Mouse (Mus musculus) liver, embryonic 11.5 days (tissue): ENCODE results near the gene Mex3d. TPM values are rescaled to one million over a fixed set of nuclear protein-coding genes. Genes with fewer than 3 reads are reported as not detected.

ENCODE experiments used
- ATAC-seq: fragments of 200-750 bp; cut with Nextera tagmentation; replicated peaks from 2 replicates; pipeline ENCODE4 v1.8.0; 2017; ENCODE audit warnings: moderate number of reproducible peaks, mild to moderate bottlenecking, moderate TSS enrichment, moderate library complexity; ENCODE audit not compliant: low FRiP score
- DNase-seq: peaks from one replicate; pipeline ENCODE4 v3.0.0-alpha.2; 2017; ENCODE audit warnings: low spot score
- H3K27ac ChIP-seq: fragments of 300-500 bp; sonication (generic); 2 replicates; pipeline ENCODE4 v1.5.1; 2014; ENCODE audit warnings: mild to moderate bottlenecking, low read depth, low read length, control low read depth
- H3K27me3 ChIP-seq: fragments of 300-500 bp; sonication (generic); replicated peaks from 2 replicates; pipeline ENCODE4 v1.6.1; 2014; ENCODE audit warnings: low read length, mixed read lengths; ENCODE audit not compliant: control insufficient read depth, insufficient read depth
- H3K36me3 ChIP-seq: fragments of 300-500 bp; sonication (generic); 2 replicates; pipeline ENCODE4 v1.6.1; 2014; ENCODE audit warnings: mild to moderate bottlenecking, low read length, moderate library complexity, mixed read lengths; ENCODE audit not compliant: control insufficient read depth, insufficient read depth
- H3K4me1 ChIP-seq: fragments of 300-500 bp; sonication (generic); replicated peaks from 2 replicates; pipeline ENCODE4 v1.6.1; 2014; ENCODE audit warnings: low read length, mixed read lengths; ENCODE audit not compliant: control insufficient read depth, insufficient read depth
- H3K4me2 ChIP-seq: fragments of 300-500 bp; sonication (generic); 2 replicates; pipeline ENCODE4 v1.6.1; 2014; ENCODE audit warnings: mild to moderate bottlenecking, control low read depth, moderate library complexity
- H3K4me3 ChIP-seq: fragments of 300-500 bp; sonication (generic); 2 replicates; pipeline ENCODE4 v1.5.1; 2014; ENCODE audit warnings: low read depth, low read length, control low read depth
- H3K9ac ChIP-seq: fragments of 300-500 bp; sonication (generic); 2 replicates; pipeline ENCODE4 v1.6.1; 2014; ENCODE audit warnings: low read depth, low read length, control low read depth
- H3K9me3 ChIP-seq: fragments of 300-500 bp; sonication (generic); 2 replicates; pipeline ENCODE4 v1.6.1; 2016; ENCODE audit warnings: low read length, inconsistent platforms, mixed read lengths; ENCODE audit not compliant: control insufficient read depth
- WGBS: fragments of 180-500 bp; shearing (Covaris S2); extraction: QIAGEN DNeasy Blood & Tissue Kit; methylation state at CpG from one replicate; pipeline ENCODE4 v1.1.7; 2014; 5-methylcytosine and 5-hydroxymethylcytosine counted together
- polyA plus RNA-seq: library from polyadenylated mRNA; unstranded; fragments of >200 nt; fragmentation: Nextera tagmentation; extraction: Ambion mirVana; gene quantifications from 2 replicates; pipeline ENCODE4 v1.2.1, GENCODE M21; 2014

The Mex3d gene
- polyA plus RNA-seq, 1 experiment from 2014 or later: 3.7 TPM

DNA sequence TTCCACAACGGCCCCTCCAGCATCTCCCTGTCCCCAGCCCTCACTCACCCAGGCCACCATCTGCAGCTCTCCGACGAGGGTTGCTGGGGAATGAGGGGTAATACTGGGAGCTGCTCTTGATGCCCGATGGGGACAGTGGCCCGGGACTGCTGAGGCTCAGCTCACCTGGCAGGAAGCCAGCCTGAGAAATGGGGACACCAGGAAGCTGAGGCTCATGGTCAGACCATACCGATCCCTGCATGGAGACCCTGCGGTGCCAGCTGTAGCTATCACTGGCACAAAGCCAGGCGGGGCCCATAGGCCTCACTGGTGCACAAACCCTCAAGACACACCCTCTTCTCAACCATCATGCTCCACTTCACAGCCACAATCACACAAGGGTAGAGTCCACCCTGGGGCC is 32.0 kb upstream of the Mex3d start:
- Histone ChIP-seq H3K4me2 (no peak overlapping the region), H3K36me3 (peaks cover 59% of the 10 kb centered on the region), H3K4me1 (peaks cover 60% of the 10 kb centered on the region), H3K27ac (no peak overlapping the region), H3K9me3 (no peaks in the 10 kb centered on the region), H3K4me3 (no peak overlapping the region), H3K9ac (no peak overlapping the region), H3K27me3 (no peaks in the 10 kb centered on the region)
- no peak for DNase-seq
- WGBS: 91% methylated on average over 8 of the region's 8 CpGs
- ATAC-seq: no peak

DNA sequence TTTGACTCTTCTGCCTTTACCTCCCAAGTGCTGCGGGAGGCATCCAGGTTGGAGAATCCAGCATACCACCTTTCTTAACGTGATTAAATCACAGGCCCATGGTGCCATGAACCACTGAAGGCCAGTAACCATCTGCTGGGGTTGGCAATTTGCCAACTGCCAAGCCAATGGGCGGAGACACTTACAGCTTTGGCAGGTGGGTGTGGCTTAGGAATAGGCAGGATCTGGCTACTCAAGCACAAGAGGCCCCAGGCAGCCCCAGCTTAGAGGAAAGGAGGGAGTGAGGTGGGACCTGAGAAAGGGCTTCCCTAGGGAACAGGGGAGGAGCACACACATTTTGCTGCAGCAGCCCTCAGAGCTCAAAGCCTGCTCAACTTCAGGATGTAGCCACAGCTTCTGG is 30.9 kb upstream of the Mex3d start:
- H3K9ac ChIP-seq: no peak overlapping the region
- 0 out of 2 replicates have a peak overlapping the region, but pooled peaks have one; percentile 0 for H3K27ac ChIP-seq
- ATAC-seq (no peak), DNase-seq (no peak)
- H3K36me3 ChIP-seq: peaks cover 70% of the 10 kb centered on the region
- no peaks in the 10 kb centered on the region for H3K27me3 ChIP-seq
- no peaks in the 10 kb centered on the region for H3K9me3 ChIP-seq
- H3K4me2 ChIP-seq: no peak overlapping the region
- 84% methylated on average over 3 of the region's 3 CpGs for WGBS
- H3K4me3 ChIP-seq: no peak overlapping the region
- peaks cover 49% of the 10 kb centered on the region for H3K4me1 ChIP-seq

DNA sequence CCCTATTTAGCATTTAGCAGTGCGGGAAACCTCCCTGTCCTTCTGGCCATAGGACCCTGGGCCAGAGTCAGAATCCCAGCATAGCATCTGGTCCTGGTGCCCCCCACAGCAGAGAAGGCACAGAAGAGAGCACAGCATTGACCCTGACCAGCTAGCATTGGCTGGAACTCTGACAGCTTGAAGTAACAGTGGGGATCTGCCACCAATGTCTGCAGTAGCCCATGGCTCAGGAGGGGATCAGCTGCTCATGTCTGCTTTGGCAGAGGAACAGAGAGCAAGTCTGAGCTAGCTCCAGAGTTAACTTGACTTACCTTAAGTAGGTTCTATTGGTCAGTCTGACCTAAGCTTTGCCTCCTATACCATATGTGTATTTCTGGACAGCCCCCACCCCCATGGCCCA is 30.4 kb upstream of the Mex3d start:
- Histone ChIP-seq H3K9ac (no peak overlapping the region), H3K9me3 (no peaks in the 10 kb centered on the region), H3K4me1 (peaks cover 44% of the 10 kb centered on the region), H3K4me2 (no peak overlapping the region; the same call in 1 of the 2 replicates), H3K36me3 (peaks cover 75% of the 10 kb centered on the region), H3K27ac (no peak overlapping the region), H3K4me3 (no peak overlapping the region), H3K27me3 (no peaks in the 10 kb centered on the region)
- WGBS: 81% methylated on average over 1 of the region's 1 CpGs
- ATAC-seq (no peak), DNase-seq (no peak)

DNA sequence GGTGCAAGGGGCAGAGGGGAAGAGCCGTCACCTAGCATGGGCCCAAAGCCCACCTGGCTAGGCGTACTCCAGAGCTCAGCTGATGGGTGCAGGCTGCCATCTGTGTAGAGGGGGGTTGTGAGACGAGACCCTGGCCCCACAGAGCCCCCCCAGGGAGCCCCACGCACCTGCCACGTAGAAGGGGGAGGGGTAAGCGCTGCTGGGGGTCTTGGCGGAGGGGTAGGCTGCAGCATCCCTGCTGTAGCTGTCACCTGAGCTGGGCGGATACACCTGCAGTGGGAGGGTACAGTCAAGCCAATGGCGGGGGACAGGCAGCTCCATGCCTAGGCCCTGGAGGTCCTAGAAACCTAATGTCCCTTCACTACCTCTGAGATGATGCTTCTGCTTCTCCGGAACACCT is 29.9 kb upstream of the Mex3d start:
- Histone ChIP-seq H3K9ac (no peak overlapping the region), H3K27ac (no peak overlapping the region), H3K4me2 (no peak overlapping the region; the same call in 1 of the 2 replicates), H3K4me3 (no peak overlapping the region), H3K36me3 (peaks cover 80% of the 10 kb centered on the region), H3K4me1 (peaks cover 40% of the 10 kb centered on the region), H3K9me3 (no peaks in the 10 kb centered on the region), H3K27me3 (no peaks in the 10 kb centered on the region)
- DNase-seq (no peak), ATAC-seq (no peak)
- 93% methylated on average over 10 of the region's 10 CpGs for WGBS

- no peak for DNase-seq
- WGBS: 94% methylated on average over 7 of the region's 7 CpGs
- no peak for ATAC-seq
- peaks cover 22% of the 10 kb centered on the region for H3K4me1 ChIP-seq
- peaks cover 89% of the 10 kb centered on the region for H3K36me3 ChIP-seq
- H3K4me3 ChIP-seq: no peak overlapping the region
- no peaks in the 10 kb centered on the region for H3K9me3 ChIP-seq
- no peaks in the 10 kb centered on the region for H3K27me3 ChIP-seq
- H3K4me2 ChIP-seq: no peak overlapping the region
- H3K27ac ChIP-seq: peak overlapping the region; percentile 19; the same call in 1 of the 2 replicates
- no peak overlapping the region for H3K9ac ChIP-seq
These were observed 28.1 kb upstream of the Mex3d start for GRCm38 (mm10) chr10:80415566-80415965.

GRCm38 (mm10) chr10:80412656-80413541 is 25.4 kb upstream of the Mex3d start:
- whole genome bisulfite sequencing: 92% methylated on average over 44 of the region's 44 CpGs
- Histone ChIP-seq H3K4me2 (no peak overlapping the region), H3K27me3 (no peaks in the 10 kb centered on the region), H3K27ac (no peak overlapping the region), H3K36me3 (peaks cover 78% of the 10 kb centered on the region), H3K4me3 (no peak overlapping the region), H3K4me1 (peaks cover 1% of the 10 kb centered on the region; the same call in 1 of the 2 replicates), H3K9me3 (no peaks in the 10 kb centered on the region), H3K9ac (no peak overlapping the region)
- ATAC-seq (no peak), DNase-seq (no peak)

GRCm38 (mm10) chr10:80407924-80408323 is 20.5 kb upstream of the Mex3d start:
- peak overlapping the region; percentile 95 for H3K4me2 ChIP-seq
- ATAC-seq: no peak

DNA sequence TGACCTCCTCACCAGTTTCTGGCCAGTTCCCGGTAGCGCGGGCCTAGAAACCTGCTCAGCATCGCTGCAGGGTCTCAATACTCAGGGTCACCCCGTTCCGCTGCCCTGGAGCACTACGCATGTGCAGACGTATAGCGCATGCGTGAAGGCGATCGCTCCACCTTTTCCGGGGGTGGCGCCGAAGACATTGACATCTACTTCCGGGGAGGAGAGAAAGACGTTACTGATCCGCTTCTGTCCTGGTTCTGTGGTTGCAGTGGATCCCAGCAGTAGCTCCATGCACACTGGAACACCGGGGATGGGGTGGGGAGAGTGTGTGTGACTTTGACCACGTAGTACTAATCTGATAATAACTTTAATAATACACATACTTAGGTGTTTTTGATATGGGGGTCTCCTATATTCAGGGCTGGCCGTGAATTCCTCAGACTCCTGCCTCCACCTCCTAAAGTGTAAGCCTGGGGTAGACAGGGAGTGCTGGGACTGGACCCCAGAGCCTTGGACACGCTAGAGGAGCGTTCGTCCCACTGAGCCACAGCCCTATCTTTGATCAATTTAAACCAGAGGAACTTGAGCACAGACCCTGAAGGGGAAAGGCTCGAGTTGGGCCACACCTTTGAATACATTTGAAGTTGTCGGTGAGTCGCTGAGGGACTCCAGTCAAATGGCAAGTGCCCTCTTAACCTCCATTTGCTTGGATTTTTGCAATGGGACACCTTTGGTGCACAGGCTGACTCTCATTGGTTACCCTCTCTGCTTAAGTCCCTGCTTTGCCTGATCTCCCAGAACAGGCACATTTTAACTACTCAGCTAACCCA is 19.4 kb upstream of the Mex3d start, which contains the start of gene Uqcr11:
Gene Uqcr11 (minus strand): TSS at position 147 of the 818 bp plus-strand sequence.
- ATAC-seq (peak; percentile 77), DNase-seq (peak; percentile 85)
- Histone ChIP-seq H3K9me3 (no peaks in the 10 kb centered on the region), H3K27ac (peak within 1 kb of the TSS; percentile 96), H3K36me3 (peaks cover 42% of the 10 kb centered on the region), H3K4me1 (peaks cover 24% of the 10 kb centered on the region), H3K4me2 (peak within 1 kb of the TSS; percentile 95), H3K9ac (peak within 1 kb of the TSS; percentile 84), H3K27me3 (no peaks in the 10 kb centered on the region), H3K4me3 (peak within 1 kb of the TSS; percentile 85)
- WGBS: under 1% methylated on average over 27 of the region's 27 CpGs

More at GRCm38 (mm10) chr10:80407924-80408323, 20.5 kb upstream of the Mex3d start:
- DNase-seq: no peak
- Histone ChIP-seq H3K27ac (peak overlapping the region; percentile 96), H3K4me1 (peaks cover 24% of the 10 kb centered on the region), H3K4me3 (peak overlapping the region; percentile 85), H3K36me3 (peaks cover 45% of the 10 kb centered on the region), H3K27me3 (no peaks in the 10 kb centered on the region), H3K9me3 (no peaks in the 10 kb centered on the region), H3K9ac (peak overlapping the region; percentile 84)
- WGBS: 47% methylated on average over 4 of the region's 4 CpGs
